Mouse (Mus musculus) regulatory T cell (primary cell): ENCODE results near the gene Fbxl17.

Source experiments
- in situ Hi-C: fragments of 300-600 bp; cut with MboI, MseI; formaldehyde crosslinking; loops from one replicate; pipeline ENCODE4 v1.15.1; 2025; ENCODE audit warnings: high pct_unique_total_duplicates

Gene Fbxl17

GRCm38 (mm10) chr17:63110211-63110755, 389.5 kb downstream of the Fbxl17 start:
- in situ Hi-C loops: no loop called here

DNA sequence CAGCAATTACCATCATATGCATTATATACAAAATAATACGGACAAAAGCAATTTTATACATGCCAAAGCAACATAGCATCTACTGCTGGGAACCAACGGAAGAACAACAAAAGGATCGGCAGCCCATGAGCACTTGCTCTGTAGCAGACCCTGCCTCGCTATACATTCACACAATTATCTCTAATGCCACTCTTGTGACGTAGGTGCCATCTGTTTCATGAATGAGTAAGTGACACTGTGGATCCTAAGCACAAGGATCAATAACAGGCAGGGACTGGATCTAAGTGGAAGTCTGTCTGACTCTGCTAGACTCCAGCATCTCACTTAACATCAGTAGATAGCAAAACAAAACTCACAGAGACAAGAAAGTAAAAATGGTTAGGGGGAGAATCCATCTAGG, 391.8 kb downstream of the Fbxl17 start:
- in situ Hi-C loops: no loop called here

- in situ Hi-C loops: no loop called here
These were observed 392.3 kb downstream of the Fbxl17 start for GRCm38 (mm10) chr17:63107515-63107914.

DNA sequence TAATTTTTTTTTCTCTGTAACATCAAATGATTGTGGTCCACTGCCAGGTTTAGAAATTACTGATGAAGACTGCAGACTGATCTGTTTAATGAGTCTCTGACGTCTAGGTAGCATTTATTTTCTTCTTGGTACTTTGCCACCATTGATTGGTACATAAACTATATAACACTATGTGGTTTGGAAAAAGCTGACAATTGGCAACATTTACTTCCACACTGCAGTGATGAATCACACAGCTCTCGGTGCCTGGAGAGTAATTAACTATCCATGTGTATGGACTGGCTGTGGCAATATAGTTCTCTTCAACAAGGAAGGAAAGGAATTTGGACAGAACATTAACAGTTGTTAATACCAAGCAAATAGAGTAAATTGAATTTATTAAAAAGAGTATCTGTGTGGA, 404.3 kb downstream of the Fbxl17 start:
- in situ Hi-C loops: no loop called here

GRCm38 (mm10) chr17:63095017-63095416, 404.8 kb downstream of the Fbxl17 start:
- in situ Hi-C loops: no loop called here

GRCm38 (mm10) chr17:63093184-63093583, 406.6 kb downstream of the Fbxl17 start:
- in situ Hi-C loops: no loop called here

GRCm38 (mm10) chr17:63092774-63093173, 407.0 kb downstream of the Fbxl17 start:
- in situ Hi-C loops: no loop called here

DNA sequence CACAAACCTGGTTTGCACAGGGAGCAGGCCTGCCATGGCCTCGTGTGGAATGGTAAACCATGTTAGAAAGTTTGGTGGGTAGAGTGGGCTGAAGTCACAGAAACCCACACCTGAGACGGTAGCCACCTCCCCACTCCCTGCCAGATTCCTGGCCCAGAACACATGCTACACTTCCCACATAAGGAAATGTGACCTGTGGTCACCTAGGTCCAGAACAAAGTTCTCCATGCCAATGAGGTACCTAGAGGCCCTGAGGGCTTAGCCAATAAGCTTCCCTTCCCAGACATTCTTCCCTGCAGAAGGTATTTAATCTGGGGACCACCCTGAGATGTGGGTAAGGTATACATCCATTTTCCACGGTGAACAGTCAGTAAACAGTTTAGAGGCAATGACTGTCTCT, 409.7 kb downstream of the Fbxl17 start:
- in situ Hi-C loops: no loop called here

DNA sequence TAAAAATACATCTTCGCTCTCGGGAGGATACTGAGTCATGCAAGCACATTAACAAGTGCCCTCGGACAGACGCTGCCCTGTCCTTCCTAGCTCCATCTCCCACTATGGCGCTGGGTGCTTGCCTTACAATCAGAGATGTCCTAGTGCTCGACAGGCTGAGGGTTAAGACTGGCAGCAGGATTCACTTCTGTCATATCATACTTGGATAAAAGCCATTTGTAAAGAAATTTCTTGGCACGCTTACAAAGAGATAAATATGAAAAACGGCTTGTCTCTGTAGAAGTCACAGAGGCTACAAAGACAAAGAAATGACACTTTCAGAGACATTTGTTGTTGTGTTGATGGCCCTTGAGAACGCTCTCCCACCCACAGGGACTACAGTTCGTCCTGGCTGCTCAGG, 412.6 kb downstream of the Fbxl17 start:
- in situ Hi-C loops: no loop called here

GRCm38 (mm10) chr17:63086526-63086925, 413.3 kb downstream of the Fbxl17 start:
- in situ Hi-C loops: no loop called here

DNA sequence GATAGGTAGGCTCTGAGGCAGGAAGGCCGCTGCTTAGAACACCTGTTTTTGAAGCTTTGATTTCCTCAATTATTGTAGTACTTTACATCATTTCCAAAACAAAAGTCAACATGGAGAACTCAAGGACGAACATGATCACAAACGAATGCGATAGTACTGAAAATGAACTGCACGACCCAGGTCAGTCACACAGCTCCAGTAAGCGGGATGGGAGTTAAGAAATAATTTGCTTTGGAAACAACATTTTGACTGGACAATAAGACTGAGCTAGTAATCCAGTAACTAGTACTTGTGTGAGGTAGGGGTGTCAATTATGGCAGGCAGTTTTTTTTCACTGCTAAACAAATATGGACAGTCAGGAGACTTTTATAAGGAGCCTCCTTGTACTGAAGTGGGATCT, 414.6 kb downstream of the Fbxl17 start:
- in situ Hi-C loops: no loop called here

- in situ Hi-C loops: no loop called here
These were observed 420.7 kb downstream of the Fbxl17 start for GRCm38 (mm10) chr17:63079087-63079486.

DNA sequence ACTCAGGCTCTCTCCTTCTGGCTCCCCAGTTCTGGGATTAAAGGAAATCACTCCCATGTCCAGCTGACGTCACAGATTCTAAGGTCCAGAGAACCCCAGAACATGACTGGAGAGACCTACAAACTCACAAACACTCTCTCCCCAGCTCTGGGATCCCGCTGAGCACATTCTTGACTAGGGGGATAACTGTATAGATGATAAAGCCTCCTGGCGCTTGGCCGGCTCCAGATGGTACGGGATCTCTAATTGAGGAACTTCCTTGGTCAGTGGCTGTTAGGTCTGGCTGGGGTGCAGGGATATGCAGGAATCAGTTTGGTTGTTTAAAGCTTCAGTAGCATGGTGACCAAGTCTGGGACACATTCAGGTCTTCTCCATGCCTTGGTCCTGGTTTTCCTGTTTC, 422.3 kb downstream of the Fbxl17 start:
- in situ Hi-C loops: no loop called here

GRCm38 (mm10) chr17:63076661-63077060, 423.2 kb downstream of the Fbxl17 start:
- in situ Hi-C loops: no loop called here

DNA sequence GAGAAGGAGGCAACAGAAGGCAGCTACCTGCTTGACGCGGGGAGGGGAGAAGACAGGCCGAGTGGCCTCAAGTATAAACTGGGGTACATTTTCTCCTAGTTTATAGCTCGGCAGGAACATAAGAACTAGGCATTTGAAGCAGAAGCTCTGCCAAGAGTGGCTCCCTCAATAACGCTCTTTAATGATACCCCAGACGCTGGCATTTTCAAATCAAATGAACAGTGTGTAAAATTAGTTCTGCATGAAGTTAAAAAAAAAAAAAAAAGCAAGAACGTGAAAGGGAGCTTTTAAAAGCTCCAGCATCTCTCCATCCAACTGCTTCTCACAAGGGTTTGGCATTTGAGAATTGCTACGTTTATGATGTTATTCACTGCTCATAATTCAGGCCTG, 423.8 kb downstream of the Fbxl17 start:
- in situ Hi-C loops: no loop called here

DNA sequence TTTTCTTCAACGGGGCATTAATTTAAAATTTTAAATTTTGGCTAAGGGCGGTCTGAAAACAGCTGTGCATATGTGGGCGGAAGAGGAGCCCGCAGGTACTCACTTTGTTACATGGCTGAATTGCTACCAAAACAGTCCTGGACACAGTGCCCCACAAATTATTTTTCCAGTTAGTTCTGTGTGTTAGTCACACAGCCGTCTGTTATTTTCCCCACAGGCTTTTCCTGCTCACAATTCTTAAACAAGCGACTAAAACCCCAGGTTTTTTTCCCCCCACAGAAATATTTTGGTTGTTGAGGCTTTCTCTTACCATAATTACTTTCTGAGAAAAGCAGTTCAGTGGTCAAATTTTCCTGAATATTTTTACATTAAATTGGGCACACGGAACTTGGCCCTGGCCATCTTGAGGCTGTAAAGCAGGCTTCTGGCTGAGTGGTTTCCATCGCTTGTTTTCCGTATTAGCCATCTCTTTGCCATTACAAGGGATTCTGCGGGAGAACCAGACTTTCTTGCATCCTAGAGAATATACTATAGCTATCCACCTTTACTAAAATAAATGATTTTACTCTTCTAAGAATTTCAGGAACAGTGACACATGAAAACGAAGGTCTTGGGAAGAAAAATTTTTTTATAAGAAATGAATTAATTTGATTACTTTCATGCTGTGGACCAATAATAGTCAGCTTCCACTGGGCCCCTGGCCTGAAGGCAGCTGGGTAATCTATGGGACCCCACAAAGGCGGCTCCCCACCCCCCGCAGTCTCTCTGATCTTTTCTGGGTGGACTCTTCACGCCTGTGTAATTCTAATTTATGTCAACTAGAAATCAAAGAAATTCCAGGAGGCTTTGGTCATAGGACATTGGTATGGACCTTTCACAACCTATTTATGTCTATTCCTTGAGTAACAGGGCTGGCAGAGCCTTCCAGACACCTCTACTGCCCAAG, 424.5 kb downstream of the Fbxl17 start:
- in situ Hi-C loops: no loop called here

DNA sequence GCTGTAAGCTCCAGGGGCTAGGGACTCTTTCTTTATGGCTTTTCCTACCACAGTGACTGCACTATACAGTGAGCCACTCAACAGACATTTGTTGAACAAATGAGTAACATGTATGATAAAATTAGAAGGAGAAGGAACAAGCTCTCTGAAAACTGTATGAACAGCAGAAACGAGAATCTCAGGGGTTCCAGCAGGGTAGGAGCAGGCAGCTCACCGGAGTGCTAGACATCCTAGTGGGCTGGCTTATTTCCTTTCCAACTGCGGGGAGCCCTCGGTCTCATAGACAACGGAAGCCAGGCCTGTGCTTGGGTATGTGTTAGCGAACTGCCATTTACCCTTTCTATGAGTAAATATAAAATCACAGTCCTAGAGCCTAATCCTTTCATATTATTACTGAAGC, 426.5 kb downstream of the Fbxl17 start:
- in situ Hi-C loops: no loop called here

GRCm38 (mm10) chr17:63071134-63071923, 428.5 kb downstream of the Fbxl17 start:
- in situ Hi-C loops: no loop called here

DNA sequence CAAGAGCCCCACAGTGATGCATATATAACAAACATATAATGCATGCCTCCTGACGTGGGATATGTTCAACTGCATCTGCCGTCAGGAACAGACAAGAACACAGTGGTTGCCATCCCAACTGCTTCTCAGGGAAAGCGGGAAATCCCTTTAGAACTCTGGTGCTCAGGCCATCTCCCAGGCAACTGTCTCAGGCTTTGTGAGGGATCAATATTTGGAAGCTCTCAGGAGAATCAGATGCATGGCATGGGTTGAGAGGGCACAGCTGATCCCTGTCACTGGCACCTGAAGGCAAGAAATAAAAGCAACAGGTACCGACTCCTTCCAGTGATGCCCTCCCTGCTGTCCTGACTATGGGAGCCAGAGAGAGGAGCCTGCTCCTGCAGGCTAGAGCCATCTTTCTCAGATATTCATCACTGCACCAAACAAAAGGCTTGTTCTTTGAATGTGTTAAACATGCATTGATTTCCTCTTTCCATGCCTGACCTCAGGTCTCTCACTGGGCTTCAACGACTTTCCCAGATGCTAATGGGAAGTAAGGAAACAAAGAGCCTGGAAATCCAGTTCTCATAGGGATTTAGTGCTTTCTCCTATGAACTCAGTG, 429.6 kb downstream of the Fbxl17 start:
- in situ Hi-C loops: no loop called here

DNA sequence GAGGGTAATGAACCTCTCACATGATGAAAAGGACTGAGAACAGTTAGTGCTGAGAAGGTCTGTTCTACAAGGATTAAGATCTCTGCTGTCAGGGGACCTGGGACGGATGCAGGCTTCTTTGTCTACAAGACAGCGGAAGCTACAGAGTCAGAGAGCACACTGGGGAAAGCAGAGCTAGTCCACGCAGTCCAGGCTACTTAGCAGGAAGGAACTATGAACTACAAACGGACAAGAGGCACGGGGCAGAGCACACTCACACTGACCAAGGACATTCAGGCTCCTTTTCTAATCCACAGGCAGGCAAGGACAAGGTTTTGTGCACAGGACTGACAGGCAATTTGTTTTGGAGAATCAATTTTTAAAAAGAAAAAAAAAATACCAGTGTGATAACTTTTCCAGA, 437.0 kb downstream of the Fbxl17 start:
- in situ Hi-C loops: no loop called here

GRCm38 (mm10) chr17:63061786-63062185, 438.0 kb downstream of the Fbxl17 start:
- in situ Hi-C loops: no loop called here

- in situ Hi-C loops: no loop called here
These were observed 439.0 kb downstream of the Fbxl17 start for GRCm38 (mm10) chr17:63060814-63061213.
